ENCODE assay signal across 8 mouse cellular contexts in genomic region chr11:80429500-80430166, GRCm38 (mm10). TPM values are rescaled to one million over a fixed set of nuclear protein-coding genes. Genes with fewer than 3 reads are reported as not detected.
DNase-seq lines count a peak whose midpoint lies in the region; ATAC-seq and TF ChIP-seq lines count a peak whose summit lies in the region.

No protein-coding gene starts in this region.

- peaks cover 58% of the 10 kb centered on the region for H3K79me2 ChIP-seq in macrophage (ENCODE audit: inconsistent target)

- no peaks in the 10 kb centered on the region for H3K27me3 ChIP-seq in heart, embryonic 11.5 days (ENCODE audit: control insufficient read depth, insufficient read depth, low read length)
- no peaks in the 10 kb centered on the region for H3K27me3 ChIP-seq in heart, postnatal 0 days (ENCODE audit: control insufficient read depth, insufficient read depth, low read length)

- H3K9ac ChIP-seq in heart, embryonic 11.5 days (ENCODE audit: low read depth, low read length), result peak overlapping the region; percentile 95
- peak overlapping the region; percentile 99 for H3K9ac ChIP-seq in ES-E14 (ENCODE audit: insufficient read depth, low read depth, low read length, poor library complexity, severe bottlenecking)
- peak overlapping the region; percentile 98 for H3K9ac ChIP-seq in heart, postnatal 0 days (replicated peaks; ENCODE audit: low read depth, low read length)

- intact Hi-C loops in heart, postnatal 36 days (cut with DNase I), result no loop called here
- intact Hi-C loops in left cerebral cortex, postnatal 14 days (cut with DNase I), result no loop called here

- no peaks in the 10 kb centered on the region for H3K4me1 ChIP-seq in heart, embryonic 11.5 days (ENCODE audit: control insufficient read depth, insufficient read depth, low read length)
- H3K4me1 ChIP-seq in ES-E14 (ENCODE audit: control insufficient read depth in 2 of 2, insufficient read depth in 2 of 2, low read length in 2 of 2, poor library complexity in 1 of 2), result peaks cover 0 to 8% of the 10 kb centered on the region in 2 experiments; a peak in 2 of 4 replicates
- H3K4me1 ChIP-seq in heart, postnatal 0 days (ENCODE audit: control insufficient read depth, insufficient read depth), result 0 out of 2 replicates have a peak, but pooled peaks cover 5% of the 10 kb centered on the region

- H3K4me2 ChIP-seq in heart, embryonic 11.5 days, result peak overlapping the region; percentile 73
- H3K4me2 ChIP-seq in heart, postnatal 0 days (ENCODE audit: low read depth, low read length), result peak overlapping the region; percentile 87

- no peak for TF ChIP-seq CTCF in heart, postnatal 0 days (IDR thresholded peaks at IDR 0.05; ENCODE audit: low read depth)

- DNase-seq in heart, postnatal 36 days, result no peak
- no peak for DNase-seq in ES-E14 (ENCODE audit: low read depth, low spot score)
- DNase-seq in heart, postnatal 0 days (ENCODE audit: low spot score), result no peak
- no peak for DNase-seq in retina, embryonic 14.5 days (ENCODE audit: low spot score)
- DNase-seq in natural killer cell, adult 2 months (ENCODE audit: low spot score in 2 of 2), result no peak
- no peak for DNase-seq in left cerebral cortex, postnatal 14 days (ENCODE audit: low spot score in 2 of 2)

- WGBS in heart, embryonic 11.5 days (ENCODE audit: insufficient replicate concordance), result 55% methylated on average over 14 of the region's 14 CpGs
- WGBS in heart, postnatal 0 days, result 50% methylated on average over 14 of the region's 14 CpGs
- 62% methylated on average over 14 of the region's 14 CpGs for WGBS in macrophage (ENCODE audit: missing documents)

- 0 out of 2 replicates have a peak overlapping the region, but pooled peaks have one; percentile 89 for H3K27ac ChIP-seq in heart, embryonic 11.5 days (ENCODE audit: low read depth, low read length)
- H3K27ac ChIP-seq in ES-E14 (ENCODE audit: insufficient read depth, low read depth, low read length, poor library complexity, severe bottlenecking), result no peak overlapping the region
- peak overlapping the region; percentile 92 for H3K27ac ChIP-seq in heart, postnatal 0 days (ENCODE audit: low read depth)
- peak overlapping the region; percentile 25; the same call in 1 of the 2 replicates for H3K27ac ChIP-seq in macrophage

- no peaks in the 10 kb centered on the region for H3K9me3 ChIP-seq in heart, embryonic 11.5 days (replicated peaks; ENCODE audit: control insufficient read depth, low read length)
- H3K9me3 ChIP-seq in ES-E14 (ENCODE audit: control insufficient read depth, insufficient read depth, low read depth, low read length), result no peaks in the 10 kb centered on the region
- no peaks in the 10 kb centered on the region for H3K9me3 ChIP-seq in heart, postnatal 0 days (replicated peaks; ENCODE audit: control insufficient read depth, low read length)

- H3K4me3 ChIP-seq in heart, embryonic 11.5 days (ENCODE audit: low read depth, low read length), result peak overlapping the region; percentile 97
- peak overlapping the region; percentile 87 to 98 for H3K4me3 ChIP-seq in ES-E14 (ENCODE audit: insufficient read depth in 1 of 2, low read depth in 1 of 2, low read length in 2 of 2, poor library complexity in 1 of 2, severe bottlenecking in 1 of 2)
- H3K4me3 ChIP-seq in heart, postnatal 0 days (ENCODE audit: low read depth, low read length), result peak overlapping the region; percentile 99
- H3K4me3 ChIP-seq in macrophage (ENCODE audit: inconsistent target), result peak overlapping the region; percentile 81

- ATAC-seq in heart, embryonic 11.5 days (replicated peaks; ENCODE audit: insufficient number of reproducible peaks, low FRiP score, low TSS enrichment), result no peak
- ATAC-seq in heart, postnatal 0 days (ENCODE audit: insufficient read depth, low read depth), result no peak

- in situ Hi-C loops in ES-E14 (cut with MboI; ENCODE audit: low sequenced_read_pairs in 2 of 2, unreplicated experiment in 2 of 2), result no loop called here

- TF ChIP-seq EP300 in heart, postnatal 0 days (IDR thresholded peaks at IDR 0.05; ENCODE audit: low read depth), result no peak

- peaks cover 12% of the 10 kb centered on the region for H3K36me3 ChIP-seq in heart, embryonic 11.5 days (ENCODE audit: control insufficient read depth, insufficient read depth, low read length)
- H3K36me3 ChIP-seq in ES-E14 (ENCODE audit: control insufficient read depth, insufficient read depth, low read length, poor library complexity, severe bottlenecking) (peaks cover 9% of the 10 kb centered on the region), macrophage (ENCODE audit: inconsistent target) (peaks cover 5% of the 10 kb centered on the region; the same call in 1 of the 2 replicates)
- H3K36me3 ChIP-seq in heart, postnatal 0 days (replicated peaks; ENCODE audit: control insufficient read depth, insufficient read depth, low read length), result peaks cover 24% of the 10 kb centered on the region

TF ChIP-seq in ES-E14, 5 proteins besides CTCF, POLR2A, EP300 and RAD21:
- TF ChIP-seq MAFK (IDR thresholded peaks at IDR 0.05; ENCODE audit: insufficient read depth, low read depth, low read length), result no peak
- no peak for TF ChIP-seq ZC3H11A (IDR thresholded peaks at IDR 0.05; ENCODE audit: borderline replicate concordance, low read depth, low read length)
- no peak for TF ChIP-seq HCFC1 (IDR thresholded peaks at IDR 0.05; ENCODE audit: borderline replicate concordance, insufficient read depth, low read length)
- no peak for TF ChIP-seq ZNF384 (IDR thresholded peaks at IDR 0.05; ENCODE audit: low read depth, low read length)
- TF ChIP-seq CHD2 (IDR thresholded peaks at IDR 0.05; ENCODE audit: low read depth, low read length), result no peak

RNA-seq across cellular contexts. Expression of gene Psmd11, which starts 1.2 kb away (rescaled TPM):
- 185 and 215 TPM in 2 replicates for polyA plus RNA-seq in heart, embryonic 11.5 days (2014; fragmentation: Nextera tagmentation; extraction: Ambion mirVana)
- total RNA-seq in heart, postnatal 36 days (2021), result 100 to 1,000 TPM; 114 to 128 TPM
- 71.4 and 106 TPM in 2 replicates for total RNA-seq in ES-E14 (2012; rRNA removed)
- 36.0 and 40.8 TPM in 2 replicates for total RNA-seq in heart, postnatal 0 days (2014; rRNA removed; ENCODE audit: low replicate concordance)
- 184 and 187 TPM in 2 replicates for polyA plus RNA-seq in heart, postnatal 0 days (2015; fragmentation: Nextera tagmentation; extraction: Ambion mirVana)
- total RNA-seq in macrophage (2018; cell fraction: chromatin; rRNA removed), result 100 to 1,000 TPM in 9 of 26 experiments, 10 to 100 TPM in 17; 54.4 to 176 (median 92.0) TPM
- 100 to 1,000 TPM in 1 of 26 experiments, 10 to 100 TPM in 25; 47.8 to 101 (median 68.2) TPM for total RNA-seq in macrophage (2018; cell fraction: cytosol; rRNA removed)
- total RNA-seq in macrophage (2018; cell fraction: nucleus; rRNA removed), result 100 to 1,000 TPM in 1 of 26 experiments, 10 to 100 TPM in 25; 43.6 to 102 (median 66.3) TPM
- polyA plus RNA-seq in macrophage (2018), result 45.9 to 68.5 TPM (median 63.3 TPM) in 3 replicates
- total RNA-seq in left cerebral cortex, postnatal 14 days (2021), result 100 to 1,000 TPM in 1 of 2 experiments, 10 to 100 TPM in 1; 99.3 to 100 TPM

RNA-seq across cellular contexts. Expression of gene Zfp207, which starts 46.6 kb away (rescaled TPM):
- polyA plus RNA-seq in heart, embryonic 11.5 days (2014; fragmentation: Nextera tagmentation; extraction: Ambion mirVana), result 189 and 200 TPM in 2 replicates
- total RNA-seq in heart, postnatal 36 days (2021), result 10 to 100 TPM; 64.0 to 74.5 TPM
- 177 and 201 TPM in 2 replicates for total RNA-seq in ES-E14 (2012; rRNA removed)
- total RNA-seq in heart, postnatal 0 days (2014; rRNA removed; ENCODE audit: low replicate concordance), result 185 and 196 TPM in 2 replicates
- polyA plus RNA-seq in heart, postnatal 0 days (2015; fragmentation: Nextera tagmentation; extraction: Ambion mirVana), result 114 and 122 TPM in 2 replicates
- 100 to 1,000 TPM; 199 to 545 (median 352) TPM for total RNA-seq in macrophage (2018; cell fraction: chromatin; rRNA removed)
- total RNA-seq in macrophage (2018; cell fraction: cytosol; rRNA removed), result 10 to 100 TPM; 48.1 to 89.1 (median 66.4) TPM
- 100 to 1,000 TPM; 150 to 533 (median 249) TPM for total RNA-seq in macrophage (2018; cell fraction: nucleus; rRNA removed)
- polyA plus RNA-seq in macrophage (2018), result 96.5 to 123 TPM (median 112 TPM) in 3 replicates
- total RNA-seq in left cerebral cortex, postnatal 14 days (2021), result 100 to 1,000 TPM; 140 to 143 TPM

RNA-seq across cellular contexts. Expression of gene Cdk5r1, which starts 47.2 kb away (rescaled TPM):
- 0.51 and 0.74 TPM in 2 replicates for polyA plus RNA-seq in heart, embryonic 11.5 days (2014; fragmentation: Nextera tagmentation; extraction: Ambion mirVana)
- 1 to 10 TPM; 1.2 to 1.5 TPM for total RNA-seq in heart, postnatal 36 days (2021)
- 1.6 and 1.8 TPM in 2 replicates for total RNA-seq in ES-E14 (2012; rRNA removed)
- total RNA-seq in heart, postnatal 0 days (2014; rRNA removed; ENCODE audit: low replicate concordance), result 0.31 and 0.35 TPM in 2 replicates
- polyA plus RNA-seq in heart, postnatal 0 days (2015; fragmentation: Nextera tagmentation; extraction: Ambion mirVana), result 0.26 and 0.33 TPM in 2 replicates
- total RNA-seq in macrophage (2018; cell fraction: chromatin; rRNA removed), result 10 to 100 TPM in 4 of 26 experiments, 1 to 10 TPM in 22; 1.0 to 17.0 (median 2.2) TPM
- total RNA-seq in macrophage (2018; cell fraction: cytosol; rRNA removed), result 10 to 100 TPM in 2 of 26 experiments, 1 to 10 TPM in 7, under 1 TPM in 17; 0.14 to 17.7 (median 0.36) TPM
- total RNA-seq in macrophage (2018; cell fraction: nucleus; rRNA removed), result 10 to 100 TPM in 6 of 26 experiments, 1 to 10 TPM in 20; 1.1 to 16.1 (median 3.0) TPM
- 0.10 to 0.88 TPM (median 0.26 TPM) in 3 replicates for polyA plus RNA-seq in macrophage (2018)
- 100 to 1,000 TPM; 359 to 367 TPM for total RNA-seq in left cerebral cortex, postnatal 14 days (2021)

RNA-seq across cellular contexts. Expression of gene 5730455P16Rik, which starts 51.8 kb away (rescaled TPM):
- polyA plus RNA-seq in heart, embryonic 11.5 days (2014; fragmentation: Nextera tagmentation; extraction: Ambion mirVana), result 14.6 and 14.8 TPM in 2 replicates
- total RNA-seq in heart, postnatal 36 days (2021), result 10 to 100 TPM; 22.0 to 22.8 TPM
- 11.5 and 15.1 TPM in 2 replicates for total RNA-seq in ES-E14 (2012; rRNA removed)
- total RNA-seq in heart, postnatal 0 days (2014; rRNA removed; ENCODE audit: low replicate concordance), result 9.2 and 36.9 TPM in 2 replicates
- polyA plus RNA-seq in heart, postnatal 0 days (2015; fragmentation: Nextera tagmentation; extraction: Ambion mirVana), result 20.2 and 20.3 TPM in 2 replicates
- total RNA-seq in macrophage (2018; cell fraction: chromatin; rRNA removed), result 10 to 100 TPM in 14 of 26 experiments, 1 to 10 TPM in 12; 2.0 to 23.1 (median 11.0) TPM
- total RNA-seq in macrophage (2018; cell fraction: cytosol; rRNA removed), result 10 to 100 TPM in 3 of 26 experiments, 1 to 10 TPM in 23; 4.4 to 11.5 (median 9.0) TPM
- 10 to 100 TPM in 13 of 26 experiments, 1 to 10 TPM in 13; 2.4 to 24.1 (median 10.0) TPM for total RNA-seq in macrophage (2018; cell fraction: nucleus; rRNA removed)
- polyA plus RNA-seq in macrophage (2018), result 7.2 to 10.3 TPM (median 9.5 TPM) in 3 replicates
- 10 to 100 TPM; 48.4 to 50.3 TPM for total RNA-seq in left cerebral cortex, postnatal 14 days (2021)

Comparison
In these comparisons a context has a peak if more than half of its experiments do, and no peak if none do; other contexts are left out.
1. RNA of gene Cdk5r1, which starts 47.2 kb away (total RNA-seq): 359 to 367 TPM in left cerebral cortex, postnatal 14 days; 1.6 to 1.8 TPM in ES-E14, 1.2 to 1.5 TPM in heart, postnatal 36 days and 0.31 to 0.35 TPM in heart, postnatal 0 days; every median in the first group is over 100 times any median in the second.
2. Peak in every context shown above with its lines, with median percentiles within 50 percentile points of each other: H3K4me3 ChIP-seq and H3K9ac ChIP-seq.